8 mouse cellular contexts compared by ENCODE assay signal in the genomic region with DNA sequence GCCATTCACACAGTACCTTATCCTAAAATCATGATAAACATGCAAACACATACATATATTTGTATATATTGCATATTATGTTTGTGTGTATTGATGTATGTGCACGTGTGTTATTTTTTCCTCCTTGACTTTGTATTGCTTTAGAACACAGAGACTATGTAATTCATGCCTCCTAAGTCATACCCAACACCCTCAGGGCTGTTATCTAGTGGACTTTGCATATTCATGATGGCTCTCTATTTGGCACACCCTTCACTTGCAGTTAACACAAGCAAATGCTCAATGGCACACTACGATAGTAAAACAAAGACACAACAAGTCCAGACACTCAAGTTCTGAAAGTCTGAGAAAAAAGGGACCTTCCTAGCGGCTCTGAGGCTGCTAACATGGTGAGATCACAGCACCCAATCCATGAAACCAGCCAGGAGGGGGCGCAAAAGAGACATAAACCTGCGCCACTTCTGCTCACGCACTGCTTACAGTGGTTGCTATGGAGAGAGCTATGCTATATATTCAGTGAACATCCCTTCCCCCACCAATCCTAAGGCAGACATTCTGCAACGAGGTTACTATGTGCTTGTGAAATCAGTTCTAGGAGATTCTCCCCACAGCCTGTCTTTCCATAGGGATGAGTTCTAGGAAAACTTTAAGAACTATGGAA.
DNase-seq lines count a peak whose midpoint lies in the region; ATAC-seq and TF ChIP-seq lines count a peak whose summit lies in the region.

No protein-coding gene starts in this region.

- TF ChIP-seq CTCF in forebrain, postnatal 0 days (IDR thresholded peaks at IDR 0.05; ENCODE audit: low read depth) = peak; percentile 83
- peak; percentile 57 for TF ChIP-seq CTCF in lung, adult 2 months (IDR thresholded peaks at IDR 0.05; ENCODE audit: insufficient read depth, low read length)

- H3K36me3 ChIP-seq in forebrain, postnatal 0 days (ENCODE audit: insufficient read depth) = no peaks in the 10 kb centered on the region
- no peaks in the 10 kb centered on the region for H3K36me3 ChIP-seq in hindbrain, embryonic 11.5 days (ENCODE audit: control insufficient read depth, insufficient read depth, low read length)

- DNase-seq in ES-CJ7 (ENCODE audit: low read depth, low spot score) = peak; percentile 91
- DNase-seq in forebrain, postnatal 0 days = peak; percentile 92
- DNase-seq in hindbrain, embryonic 11.5 days (ENCODE audit: low spot score) = peak; percentile 94
- peak; percentile 56 to 81 for DNase-seq in layer of hippocampus, adult 8-10 months (ENCODE audit: low spot score in 2 of 2)
- DNase-seq in lung, adult 2 months = peak; percentile 56
- peak; percentile 13 for DNase-seq in testis, postnatal 14 days (ENCODE audit: low spot score)

- H3K4me1 ChIP-seq in forebrain, postnatal 0 days (ENCODE audit: insufficient read depth) = 0 out of 2 replicates have a peak, but pooled peaks cover 2% of the 10 kb centered on the region
- no peaks in the 10 kb centered on the region for H3K4me1 ChIP-seq in hindbrain, embryonic 11.5 days (replicated peaks; ENCODE audit: control insufficient read depth, insufficient read depth, low read length)
- no peaks in the 10 kb centered on the region for H3K4me1 ChIP-seq in lung, adult 2 months (ENCODE audit: control insufficient read depth, insufficient read depth, low read length)

- no peak overlapping the region for H3K4me3 ChIP-seq in forebrain, postnatal 0 days (ENCODE audit: low read depth, low read length)
- no peak overlapping the region for H3K4me3 ChIP-seq in hindbrain, embryonic 11.5 days (ENCODE audit: low read depth, low read length)
- no peak overlapping the region for H3K4me3 ChIP-seq in lung, adult 2 months (replicated peaks; ENCODE audit: extremely low read depth, low read depth, low read length)

- ATAC-seq in cerebellum, adult (ENCODE audit: insufficient number of reproducible peaks, low FRiP score, low TSS enrichment) = peak; percentile 64
- ATAC-seq in forebrain, postnatal 0 days = peak; percentile 97
- peak; percentile 93 for ATAC-seq in hindbrain, embryonic 11.5 days (ENCODE audit: low FRiP score)
- peak; percentile 70; the same call in 1 of the 2 replicates for ATAC-seq in neutrophil, adult 5-6 weeks (ENCODE audit: extremely low read depth, insufficient number of reproducible peaks, low FRiP score, poor library complexity, severe bottlenecking)

- no peak overlapping the region for H3K27ac ChIP-seq in forebrain, postnatal 0 days (ENCODE audit: low read depth, low read length)
- no peak overlapping the region for H3K27ac ChIP-seq in hindbrain, embryonic 11.5 days (ENCODE audit: low read depth, low read length)

- no peak overlapping the region for H3K4me2 ChIP-seq in forebrain, postnatal 0 days (ENCODE audit: low read depth)
- no peak overlapping the region for H3K4me2 ChIP-seq in hindbrain, embryonic 11.5 days (replicated peaks; ENCODE audit: low read depth, low read length)

- H3K9ac ChIP-seq in forebrain, postnatal 0 days = no peak overlapping the region
- H3K9ac ChIP-seq in hindbrain, embryonic 11.5 days (ENCODE audit: low read depth, low read length) = no peak overlapping the region

- TF ChIP-seq POLR2A in lung, adult 2 months (IDR thresholded peaks at IDR 0.05; ENCODE audit: borderline replicate concordance, extremely low read depth, low read depth, low read length) = no peak

- no peaks in the 10 kb centered on the region for H3K9me3 ChIP-seq in forebrain, postnatal 0 days (ENCODE audit: low read length)
- H3K9me3 ChIP-seq in hindbrain, embryonic 11.5 days (ENCODE audit: control insufficient read depth, low read length) = no peaks in the 10 kb centered on the region

- 11% methylated on average over 7 of the region's 7 CpGs for WGBS in forebrain, postnatal 0 days
- WGBS in hindbrain, embryonic 11.5 days = 24% methylated on average over 7 of the region's 7 CpGs
- WGBS in lung, adult 2 months = 15% methylated on average over 7 of the region's 7 CpGs

- H3K27me3 ChIP-seq in forebrain, postnatal 0 days (ENCODE audit: insufficient read depth, low read length) = no peaks in the 10 kb centered on the region
- no peaks in the 10 kb centered on the region for H3K27me3 ChIP-seq in hindbrain, embryonic 11.5 days (ENCODE audit: control insufficient read depth, insufficient read depth, low read length)

Comparison
In these comparisons a context has a peak if more than half of its experiments do, and no peak if none do; other contexts are left out.
1. DNase-seq: peak in every context shown above with its lines; median percentile 94 in hindbrain, embryonic 11.5 days; 92 in forebrain, postnatal 0 days; 91 in ES-CJ7; 68 in layer of hippocampus, adult 8-10 months; 56 in lung, adult 2 months; 13 in testis, postnatal 14 days.